ENCODE assay signal across 22 mouse cellular contexts in genomic region chr7:130828475-130828874, GRCm38 (mm10). TPM values are rescaled to one million over a fixed set of nuclear protein-coding genes. Genes with fewer than 3 reads are reported as not detected.
DNase-seq lines count a peak whose midpoint lies in the region; ATAC-seq lines count a peak whose summit lies in the region.
"Had no signal": no experiment of that assay in that cellular context is flagged by ENCODE, and none has a peak within 500 bp of the region (broad histone marks: within the 10 kb centered on the region; RNA-seq: fewer than 3 reads in every experiment).

No protein-coding gene starts in this region.

- peak; percentile 47 to 68; a peak in 3 of 4 replicates for ATAC-seq in hematopoietic stem cell, adult 5-6 weeks (replicated peaks in 1 of 2; ENCODE audit: insufficient read depth in 1 of 2, low FRiP score in 2 of 2, low TSS enrichment in 1 of 2, low read depth in 1 of 2, poor library complexity in 2 of 2, severe bottlenecking in 2 of 2)
- peak; percentile 17; the same call in 1 of the 2 replicates for ATAC-seq in neutrophil, adult 5-6 weeks (ENCODE audit: extremely low read depth, insufficient number of reproducible peaks, low FRiP score, poor library complexity, severe bottlenecking)
- ATAC-seq: hindbrain, embryonic 16.5 days; intestine, postnatal 0 days; midbrain, embryonic 16.5 days had no signal

- peak; percentile 14 to 32 for DNase-seq in spleen, postnatal 36 days (ENCODE audit: low spot score in 2 of 2)
- DNase-seq in spleen, postnatal 14 days (ENCODE audit: low spot score in 2 of 2) = no peak
- peak; percentile 24 for DNase-seq in CD4-positive helper T cell, adult 2 months (ENCODE audit: low read depth, low spot score)
- DNase-seq in cerebellum, postnatal 4 days (ENCODE audit: low spot score in 2 of 2) = no peak
- DNase-seq in frontal cortex, postnatal 10 days (ENCODE audit: low spot score in 2 of 2) = no peak
- DNase-seq in right cerebral cortex, adult 2 months (ENCODE audit: low spot score in 2 of 2) = no peak
- DNase-seq: adrenal gland, postnatal 36 days; cerebellum, adult 11 months; cerebellum, postnatal 10 days; gastrocnemius, postnatal 36 days; heart, postnatal 4 days; left cerebral cortex, postnatal 4 days; lung, postnatal 4 days; right cerebral cortex, adult 18-20 months had no signal

RNA-seq across cellular contexts. Expression of gene Plekha1, which starts 37.1 kb away (rescaled TPM):
- total RNA-seq in hematopoietic stem cell, adult 5-6 weeks (2017) = 20.2 and 29.1 TPM in 2 replicates
- 50.3 and 52.4 TPM in 2 replicates for total RNA-seq in neutrophil, adult 5-6 weeks (2017)

RNA-seq across cellular contexts. Expression of gene Btbd16, which starts 54.6 kb away (rescaled TPM):
- 1.9 and 3.1 TPM in 2 replicates for total RNA-seq in hematopoietic stem cell, adult 5-6 weeks (2017)
- total RNA-seq in neutrophil, adult 5-6 weeks (2017) = not detected in 2 replicates
- total RNA-seq: adrenal gland, adult 18-20 months; adrenal gland, postnatal 36 days; gastrocnemius, adult 18-20 months; gastrocnemius, postnatal 36 days; heart, adult 8-10 months had no signal

Comparison
In these comparisons a context has a peak if more than half of its experiments do, and no peak if none do; other contexts are left out.
1. DNase-seq: peak in spleen, postnatal 36 days (2 of 2) and CD4-positive helper T cell, adult 2 months (single experiment); none in spleen, postnatal 14 days (0 of 2), cerebellum, postnatal 4 days (0 of 2), frontal cortex, postnatal 10 days (0 of 2) and right cerebral cortex, adult 2 months (0 of 2).